Mouse (Mus musculus) liver, embryonic 14.5 days (tissue): Measurements from ENCODE around the gene Tat. TPM values are rescaled to one million over a fixed set of nuclear protein-coding genes. Genes with fewer than 3 reads are reported as not detected.
"Not testable (repeated sequence)": the region's sequence is repeated elsewhere in the genome, so short reads cannot be mapped to it uniquely, and the experiment has no call there.

Experiments used
- ATAC-seq: fragments of 200-750 bp; cut with Nextera tagmentation; 2 replicates; pipeline ENCODE4 v1.8.0; 2017; ENCODE audit warnings: moderate number of reproducible peaks, mild to moderate bottlenecking, moderate library complexity; ENCODE audit not compliant: insufficient read depth
- DNase-seq, 3 experiments: peaks; one replicate each; pipeline ENCODE4 v3.0.0-alpha.2; 2012 to 2013; ENCODE audit warnings: low read depth in 3 of 3, low spot score in 3 of 3
- H3K27ac ChIP-seq: fragments of 300-500 bp; sonication (generic); 2 replicates; pipeline ENCODE4 v1.5.1; 2014; ENCODE audit warnings: moderate library complexity, mild to moderate bottlenecking, control low read depth, inconsistent platforms
- H3K27me3 ChIP-seq: fragments of 300-500 bp; sonication (generic); 2 replicates; pipeline ENCODE4 v1.6.1; 2014; ENCODE audit warnings: mild to moderate bottlenecking, low read length, moderate library complexity; ENCODE audit not compliant: control insufficient read depth, insufficient read depth
- H3K36me3 ChIP-seq: fragments of 300-500 bp; sonication (generic); replicated peaks from 2 replicates; pipeline ENCODE4 v1.6.1; 2014; ENCODE audit warnings: low read depth; ENCODE audit not compliant: control insufficient read depth, insufficient read depth
- H3K4me1 ChIP-seq, 2 experiments: fragments of 200-500 bp in 1 of 2; fragments of 300-500 bp in 1 of 2; sonication (generic) in 1 of 2; replicated peaks; 2 replicates each; pipeline ENCODE4 v1.6.1; 2012 to 2014; ENCODE audit warnings: antibody characterized with exemption in 1 of 2, inconsistent platforms in 1 of 2, low read length in 1 of 2; ENCODE audit not compliant: control insufficient read depth in 2 of 2, insufficient read depth in 2 of 2
- H3K4me2 ChIP-seq: fragments of 300-500 bp; sonication (generic); 2 replicates; pipeline ENCODE4 v1.6.1; 2014; ENCODE audit warnings: low read depth, mild to moderate bottlenecking, control low read depth, moderate library complexity
- H3K4me3 ChIP-seq, 2 experiments: fragments of 200-500 bp in 1 of 2; fragments of 300-500 bp in 1 of 2; sonication (generic) in 1 of 2; 2 replicates each; pipeline ENCODE4 v1.5.1; 2012 to 2014; ENCODE audit warnings: low read depth in 2 of 2, low read length in 2 of 2, mild to moderate bottlenecking in 2 of 2, control low read depth in 1 of 2, inconsistent platforms in 1 of 2, moderate library complexity in 1 of 2; ENCODE audit not compliant: insufficient read depth in 1 of 2
- H3K9ac ChIP-seq: fragments of 300-500 bp; sonication (generic); replicated peaks from 2 replicates; pipeline ENCODE4 v1.6.1; 2014; ENCODE audit warnings: mild to moderate bottlenecking, control low read depth, moderate library complexity
- H3K9me3 ChIP-seq: fragments of 300-500 bp; sonication (generic); 2 replicates; pipeline ENCODE4 v1.6.1; 2016; ENCODE audit warnings: low read length, mixed read lengths; ENCODE audit not compliant: control insufficient read depth
- CTCF ChIP-seq: IDR thresholded peaks from 2 replicates; pipeline ENCODE4 v1.5.1; 2016; ENCODE audit warnings: antibody characterized with exemption, low read depth, control low read depth
- EP300 ChIP-seq: IDR thresholded peaks from 2 replicates; pipeline ENCODE4 v1.6.1; 2016; ENCODE audit warnings: antibody characterized with exemption, low read depth
- WGBS: fragments of 180-500 bp; shearing (Covaris S2); extraction: QIAGEN DNeasy Blood & Tissue Kit; methylation state at CpG from one replicate; pipeline ENCODE4 v1.1.7; 2014; ENCODE audit not compliant: insufficient replicate concordance; 5-methylcytosine and 5-hydroxymethylcytosine counted together
- polyA plus RNA-seq, 2 experiments: library from polyadenylated mRNA; depleted of rRNA in 1 of 2; stranded (reverse) in 1 of 2; unstranded in 1 of 2; fragments of >200 nt; fragmentation: Nextera tagmentation in 1 of 2; extraction: Ambion mirVana in 1 of 2; gene quantifications; 2 replicates each; pipeline versions ENCODE4 v1.2.1 to v1.2.3; 2012 to 2014

The Tat gene
- polyA plus RNA-seq, 2 experiments, result 0.25 to 0.27 TPM

DNA sequence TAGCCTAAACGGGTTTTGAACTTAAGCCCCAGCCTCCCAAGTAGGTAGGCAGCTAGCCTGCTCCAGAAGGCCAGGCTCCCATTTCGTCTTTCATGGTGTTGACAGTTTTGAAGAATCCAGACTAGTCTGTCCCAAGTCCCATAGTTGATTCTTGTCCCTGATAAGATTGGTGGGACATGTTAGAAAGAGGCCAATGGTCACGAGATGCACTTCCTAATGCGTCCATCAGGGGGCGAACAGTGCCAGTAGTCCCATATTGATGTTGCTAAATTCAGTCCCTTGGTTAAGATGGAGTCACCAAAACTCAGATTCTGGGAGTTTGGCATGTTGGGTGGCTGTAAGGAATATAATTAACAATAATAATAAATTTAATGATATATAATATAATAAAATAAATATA lies 20.6 kb downstream of the Tat start:
- H3K4me1 ChIP-seq, result no peaks in the 10 kb centered on the region
- H3K9ac ChIP-seq, result no peak overlapping the region
- H3K27me3 ChIP-seq, result no peaks in the 10 kb centered on the region
- H3K36me3 ChIP-seq, result no peaks in the 10 kb centered on the region
- H3K4me2 ChIP-seq, result no peak overlapping the region
- no peak overlapping the region for H3K27ac ChIP-seq
- ATAC-seq (no peak), DNase-seq (peak in 2 of 3 experiments; percentile 9 to 14)
- no peaks in the 10 kb centered on the region for H3K9me3 ChIP-seq
- 19% methylated on average over 5 of the region's 5 CpGs for WGBS
- TF ChIP-seq CTCF (peak; percentile 78), EP300 (no peak)
- no peak overlapping the region for H3K4me3 ChIP-seq

DNA sequence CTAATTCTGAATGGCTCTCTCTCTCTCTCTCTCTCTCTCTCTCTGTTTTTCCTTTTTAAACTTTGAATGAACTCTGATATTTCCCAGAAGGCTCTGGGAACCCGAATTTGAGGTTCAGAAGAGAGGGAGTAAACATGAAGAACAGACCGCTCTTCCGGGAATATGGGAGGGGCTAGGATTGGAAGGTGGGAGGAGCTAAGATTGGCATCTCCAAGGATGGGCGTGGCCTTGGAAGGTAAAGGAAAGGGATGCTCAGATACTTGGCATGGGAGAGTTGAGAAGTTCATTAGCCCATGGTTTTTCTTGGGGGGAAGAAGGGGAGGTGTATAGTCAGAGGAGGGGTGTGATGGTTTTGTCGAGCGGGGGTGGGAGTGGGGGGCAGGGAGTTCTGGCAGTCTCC lies 31.8 kb downstream of the Tat start:
- ATAC-seq (no peak), DNase-seq (no peak)
- Histone ChIP-seq H3K4me1 (no peaks in the 10 kb centered on the region), H3K9me3 (no peaks in the 10 kb centered on the region), H3K36me3 (no peaks in the 10 kb centered on the region), H3K9ac (no peak overlapping the region), H3K27me3 (no peaks in the 10 kb centered on the region), H3K27ac (no peak overlapping the region), H3K4me2 (no peak overlapping the region), H3K4me3 (no peak overlapping the region)
- no peak for TF ChIP-seq EP300
- TF ChIP-seq CTCF, result no peak
- WGBS, result 49% methylated on average over 6 of the region's 6 CpGs

DNA sequence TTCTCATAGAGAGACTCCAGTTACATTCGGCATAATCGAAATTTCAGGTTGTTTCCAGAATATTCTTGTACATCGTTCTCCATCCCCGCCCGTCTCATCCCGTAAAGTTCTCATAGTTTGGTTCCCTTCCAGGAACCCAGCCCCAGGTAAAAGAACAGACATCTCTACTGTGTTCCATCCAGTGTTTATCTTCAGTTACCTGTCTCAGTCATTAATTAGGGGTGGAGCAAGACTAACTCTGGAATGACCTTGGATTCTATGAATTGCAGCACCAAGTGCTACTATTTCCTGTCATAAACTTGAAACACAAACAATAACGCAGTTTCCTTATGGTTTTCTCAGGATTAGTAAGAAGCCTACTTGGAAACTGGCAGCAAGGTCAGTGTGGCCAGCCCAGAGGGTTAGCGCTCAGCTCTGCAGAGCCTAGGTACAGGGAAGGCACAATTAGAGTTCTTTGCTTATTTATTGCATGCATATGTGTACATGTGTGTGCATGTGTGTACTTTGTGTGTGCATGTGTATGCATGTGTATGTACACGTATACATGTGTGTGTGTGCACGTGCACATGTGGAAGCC lies 32.6 kb downstream of the Tat start:
- H3K4me2 ChIP-seq, result no peak overlapping the region
- 77% methylated on average over 10 of the region's 10 CpGs for WGBS
- no peak for ATAC-seq

DNA sequence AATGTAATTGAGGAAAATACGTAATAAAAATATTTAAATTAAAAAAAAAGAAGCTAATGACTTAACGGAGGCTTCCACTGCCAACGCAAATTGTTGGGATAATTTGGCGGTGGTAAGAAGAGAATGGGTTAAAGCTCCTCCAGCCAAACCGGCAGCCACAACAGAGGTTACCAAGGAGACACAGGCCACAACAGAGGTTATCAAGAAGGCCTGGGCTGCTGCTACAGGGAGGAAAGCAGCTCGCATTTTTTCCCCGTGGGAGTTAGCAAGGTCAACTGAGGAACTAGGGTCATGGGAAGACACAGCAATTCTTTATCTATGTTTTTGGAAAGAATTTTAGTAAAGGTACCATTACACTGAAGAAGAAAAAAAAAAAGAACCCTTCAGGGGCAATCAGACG lies 43.5 kb downstream of the Tat start:
- H3K9me3 ChIP-seq, H3K36me3 ChIP-seq, H3K27ac ChIP-seq, ATAC-seq, H3K4me2 ChIP-seq, H3K27me3 ChIP-seq, H3K9ac ChIP-seq, H3K4me3 ChIP-seq, DNase-seq, H3K4me1 ChIP-seq: not testable (repeated sequence)
- WGBS, result 38% methylated on average over 8 of the region's 8 CpGs

More for the DNA sequence above, 32.6 kb downstream of the Tat start:
- TF ChIP-seq EP300 (no peak), CTCF (no peak)
- H3K36me3 ChIP-seq, result no peaks in the 10 kb centered on the region
- H3K9me3 ChIP-seq, result no peaks in the 10 kb centered on the region
- H3K4me1 ChIP-seq, result no peaks in the 10 kb centered on the region
- H3K27me3 ChIP-seq, result no peaks in the 10 kb centered on the region
- H3K27ac ChIP-seq, result no peak overlapping the region
- DNase-seq, result no peak
- no peak overlapping the region for H3K4me3 ChIP-seq
- H3K9ac ChIP-seq, result no peak overlapping the region

DNA sequence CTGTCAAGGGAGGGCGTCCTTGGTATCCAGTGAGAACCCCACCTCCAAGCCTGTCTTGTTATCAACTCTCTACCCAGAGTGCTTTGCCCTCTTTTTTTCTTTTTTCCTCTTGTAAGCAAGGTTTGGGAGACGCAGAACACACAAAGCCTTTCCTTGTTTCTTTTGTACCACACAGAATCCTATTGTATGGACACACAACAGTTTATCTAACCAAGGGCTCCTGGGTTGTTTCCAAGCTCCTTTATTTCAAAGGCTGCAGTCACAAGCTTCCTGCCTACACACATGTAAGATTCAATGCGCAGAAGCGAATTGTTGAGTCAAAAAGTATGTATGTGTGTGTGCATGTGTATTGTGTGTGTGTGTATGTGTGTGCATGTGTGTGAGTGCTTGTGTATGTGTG lies 44.1 kb downstream of the Tat start:
- TF ChIP-seq EP300 (no peak), CTCF (no peak)
- Histone ChIP-seq H3K36me3 (no peaks in the 10 kb centered on the region), H3K27me3 (no peaks in the 10 kb centered on the region), H3K9me3 (no peaks in the 10 kb centered on the region), H3K4me2 (no peak overlapping the region), H3K27ac (no peak overlapping the region), H3K9ac (no peak overlapping the region), H3K4me1 (no peaks in the 10 kb centered on the region; a peak in 1 of 4 replicates), H3K4me3 (no peak overlapping the region)
- no peak for ATAC-seq
- WGBS, result 61% methylated on average over 4 of the region's 4 CpGs
- DNase-seq, result no peak
